Mouse (Mus musculus): ENCODE results near the gene Neu2. TPM values are rescaled to one million over a fixed set of nuclear protein-coding genes. Genes with fewer than 3 reads are reported as not detected.

Gene Neu2
- polyA plus RNA-seq, 1 experiment from 2014 or later: 0.51 TPM

- no peaks in the 10 kb centered on the region for H3K36me3 ChIP-seq
- H3K4me1 ChIP-seq: no peaks in the 10 kb centered on the region
- H3K4me3 ChIP-seq (replicated peaks): no peak overlapping the region
- no peaks in the 10 kb centered on the region for H3K27me3 ChIP-seq
- H3K9me3 ChIP-seq (replicated peaks): no peaks in the 10 kb centered on the region
- 9% methylated on average over 3 of the region's 3 CpGs for WGBS
- no peak for ATAC-seq (ENCODE audit: insufficient number of reproducible peaks, low FRiP score, low TSS enrichment, low read depth)
- H3K27ac ChIP-seq (replicated peaks): no peak overlapping the region
- H3K9ac ChIP-seq: no peak overlapping the region
- H3K4me2 ChIP-seq (replicated peaks): no peak overlapping the region
Measured at GRCm38 (mm10) chr1:87580824-87581223, 71.1 kb downstream of the Neu2 start.

DNA sequence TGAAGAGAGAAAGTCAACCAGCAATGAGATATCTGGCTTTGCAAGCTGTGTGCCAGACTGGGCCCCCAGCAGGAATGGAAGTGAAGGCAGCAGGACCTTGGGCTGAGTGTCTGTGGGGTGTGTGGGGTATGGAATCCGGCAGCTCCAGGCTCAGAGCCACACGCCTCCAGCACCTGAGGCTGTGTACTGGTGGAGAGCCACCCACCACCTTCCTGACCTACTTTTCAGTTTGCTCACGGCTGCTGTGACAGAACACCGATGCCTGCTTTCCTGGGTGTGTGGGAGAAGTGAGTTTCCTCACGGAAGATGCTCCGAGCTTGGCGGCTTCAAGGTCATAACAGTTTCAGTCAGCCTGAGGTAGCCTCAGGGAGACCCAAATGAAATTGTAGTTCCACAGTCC lies 79.5 kb downstream of the Neu2 start:
- no peaks in the 10 kb centered on the region for H3K4me1 ChIP-seq
- H3K4me3 ChIP-seq (replicated peaks): no peak overlapping the region
- H3K9me3 ChIP-seq (replicated peaks): no peaks in the 10 kb centered on the region
- no peak overlapping the region for H3K27ac ChIP-seq (replicated peaks)
- ATAC-seq (ENCODE audit: insufficient number of reproducible peaks, low FRiP score, low TSS enrichment, low read depth): no peak
- no peaks in the 10 kb centered on the region for H3K36me3 ChIP-seq
- no peaks in the 10 kb centered on the region for H3K27me3 ChIP-seq
- 85% methylated on average over 7 of the region's 7 CpGs for WGBS
- H3K4me2 ChIP-seq (replicated peaks): no peak overlapping the region
- no peak overlapping the region for H3K9ac ChIP-seq

- 85% methylated on average over 8 of the region's 8 CpGs for WGBS
- Histone ChIP-seq H3K9me3 (replicated peaks) (no peaks in the 10 kb centered on the region), H3K4me2 (replicated peaks) (no peak overlapping the region)
Measured at GRCm38 (mm10) chr1:87589980-87590379, 80.3 kb downstream of the Neu2 start.

DNA sequence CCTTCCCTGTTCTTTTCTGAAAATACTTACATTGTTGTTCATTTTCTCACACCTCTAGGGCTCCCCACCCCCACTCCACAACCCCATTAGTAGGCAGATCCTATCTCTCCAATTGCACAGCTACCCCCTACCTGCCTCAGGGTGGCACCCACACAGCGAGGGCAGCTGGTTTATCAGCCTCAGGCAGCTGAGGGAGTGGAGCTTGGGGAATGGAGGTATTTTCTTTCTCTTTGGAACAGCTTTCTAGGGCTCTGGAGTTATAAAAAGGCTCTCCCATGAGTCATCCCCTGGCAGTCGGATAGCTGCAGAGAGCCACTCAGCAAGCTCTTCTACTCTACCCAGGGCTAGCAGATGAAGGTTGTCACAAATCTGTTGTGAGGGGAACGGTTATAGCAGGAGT lies 84.6 kb downstream of the Neu2 start:
- 61% methylated on average over 3 of the region's 3 CpGs for WGBS
- Histone ChIP-seq H3K27me3 (no peaks in the 10 kb centered on the region), H3K9ac (no peak overlapping the region), H3K4me1 (no peaks in the 10 kb centered on the region), H3K4me3 (replicated peaks) (no peak overlapping the region), H3K36me3 (no peaks in the 10 kb centered on the region), H3K9me3 (replicated peaks) (no peaks in the 10 kb centered on the region), H3K4me2 (replicated peaks) (no peak overlapping the region), H3K27ac (replicated peaks) (no peak overlapping the region)
- ATAC-seq (ENCODE audit: insufficient number of reproducible peaks, low FRiP score, low TSS enrichment, low read depth): no peak

More at GRCm38 (mm10) chr1:87589980-87590379, 80.3 kb downstream of the Neu2 start:
- no peak for ATAC-seq (ENCODE audit: insufficient number of reproducible peaks, low FRiP score, low TSS enrichment, low read depth)
- Histone ChIP-seq H3K27ac (replicated peaks) (no peak overlapping the region), H3K4me3 (replicated peaks) (no peak overlapping the region), H3K9ac (no peak overlapping the region), H3K36me3 (no peaks in the 10 kb centered on the region), H3K27me3 (no peaks in the 10 kb centered on the region), H3K4me1 (no peaks in the 10 kb centered on the region)

DNA sequence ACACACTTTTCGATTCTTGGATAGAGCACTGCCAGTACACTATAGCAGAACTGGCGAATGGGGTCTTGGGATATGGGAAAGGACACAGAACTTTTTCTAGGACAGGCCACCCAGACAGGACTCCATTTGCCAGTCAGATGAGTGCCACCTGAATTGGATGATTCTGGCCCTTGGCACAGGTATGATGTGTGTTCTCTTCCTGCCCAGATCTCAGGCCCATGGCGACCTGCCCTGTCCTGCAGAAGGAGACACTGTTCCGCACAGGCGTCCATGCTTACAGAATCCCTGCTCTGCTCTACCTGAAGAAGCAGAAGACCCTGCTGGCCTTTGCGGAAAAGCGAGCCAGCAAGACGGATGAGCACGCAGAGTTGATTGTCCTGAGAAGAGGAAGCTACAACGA lies 85.0 kb downstream of the Neu2 start:
- Histone ChIP-seq H3K9me3 (replicated peaks) (no peaks in the 10 kb centered on the region), H3K36me3 (no peaks in the 10 kb centered on the region), H3K4me2 (replicated peaks) (no peak overlapping the region), H3K4me1 (no peaks in the 10 kb centered on the region), H3K9ac (no peak overlapping the region), H3K4me3 (replicated peaks) (no peak overlapping the region), H3K27ac (replicated peaks) (no peak overlapping the region), H3K27me3 (no peaks in the 10 kb centered on the region)
- 93% methylated on average over 10 of the region's 10 CpGs for WGBS
- ATAC-seq (ENCODE audit: insufficient number of reproducible peaks, low FRiP score, low TSS enrichment, low read depth): no peak

DNA sequence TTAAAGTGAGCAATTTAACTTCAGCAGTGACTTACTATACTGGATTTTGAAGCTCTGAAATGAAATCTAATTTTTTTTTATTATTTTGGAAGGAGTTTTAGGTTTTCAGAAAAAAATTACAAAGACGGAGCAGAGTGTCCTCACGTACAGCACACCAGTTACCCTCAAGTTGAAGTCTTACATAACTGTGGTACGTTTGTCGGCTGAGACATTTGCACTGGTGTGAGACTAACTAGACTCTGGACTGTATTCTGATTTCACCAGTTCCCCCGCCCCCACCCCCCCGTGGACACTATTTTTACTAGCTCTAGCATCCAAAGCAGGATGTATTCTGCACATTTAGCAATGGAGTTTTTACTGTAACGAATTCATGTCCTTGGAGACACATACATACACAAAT lies 90.8 kb downstream of the Neu2 start:
- WGBS: 72% methylated on average over 7 of the region's 7 CpGs
- Histone ChIP-seq H3K27me3 (no peaks in the 10 kb centered on the region), H3K36me3 (no peaks in the 10 kb centered on the region), H3K4me1 (no peaks in the 10 kb centered on the region), H3K9ac (no peak overlapping the region), H3K4me2 (replicated peaks) (no peak overlapping the region), H3K27ac (replicated peaks) (no peak overlapping the region), H3K9me3 (replicated peaks) (no peaks in the 10 kb centered on the region), H3K4me3 (replicated peaks) (no peak overlapping the region)
- no peak for ATAC-seq (ENCODE audit: insufficient number of reproducible peaks, low FRiP score, low TSS enrichment, low read depth)

DNA sequence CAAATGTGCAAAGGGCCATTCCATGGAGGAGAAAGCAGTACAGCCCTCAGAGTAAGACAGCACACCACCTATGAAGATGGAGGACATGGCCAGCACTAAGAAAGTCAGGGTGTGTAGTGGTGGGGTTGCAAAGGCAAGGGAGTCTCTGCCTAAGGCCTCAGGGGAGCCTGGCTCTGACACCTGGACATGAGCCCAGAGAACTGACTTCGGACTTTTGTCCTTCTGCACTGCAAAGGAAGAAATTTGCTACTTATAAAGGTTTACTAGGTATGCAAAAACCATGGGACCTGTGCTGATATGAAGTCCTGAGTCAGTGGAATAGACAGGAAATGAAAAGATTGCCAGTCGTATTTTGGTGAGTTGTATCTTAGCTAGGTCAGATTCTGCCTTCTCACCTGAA lies 92.1 kb downstream of the Neu2 start:
- Histone ChIP-seq H3K4me2 (replicated peaks) (no peak overlapping the region), H3K27ac (replicated peaks) (no peak overlapping the region), H3K36me3 (no peaks in the 10 kb centered on the region), H3K9ac (no peak overlapping the region), H3K4me3 (replicated peaks) (no peak overlapping the region), H3K27me3 (no peaks in the 10 kb centered on the region), H3K9me3 (replicated peaks) (no peaks in the 10 kb centered on the region), H3K4me1 (no peaks in the 10 kb centered on the region)
- no peak for ATAC-seq (ENCODE audit: insufficient number of reproducible peaks, low FRiP score, low TSS enrichment, low read depth)
- 78% methylated on average over 2 of the region's 2 CpGs for WGBS

DNA sequence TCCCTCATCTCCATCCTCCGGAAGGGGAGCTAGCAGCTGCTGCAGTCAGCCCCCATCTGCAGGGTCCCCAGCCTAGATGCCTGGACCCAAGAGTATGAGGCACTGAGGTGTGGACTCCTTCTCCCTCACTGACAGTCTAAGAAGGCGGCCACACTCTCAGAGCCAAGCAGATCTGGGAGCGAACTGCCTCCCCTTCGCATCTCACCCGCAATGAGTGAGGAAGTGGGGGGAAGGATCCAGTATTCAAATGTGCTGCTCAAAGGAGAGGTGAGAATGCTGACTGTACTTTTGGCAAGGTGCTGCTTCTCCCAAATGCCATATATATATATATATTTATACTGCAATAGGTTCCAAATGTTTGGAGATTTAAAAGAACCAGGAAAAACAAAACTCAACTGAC lies 93.7 kb downstream of the Neu2 start:
- Histone ChIP-seq H3K4me1 (no peaks in the 10 kb centered on the region), H3K27ac (replicated peaks) (no peak overlapping the region), H3K36me3 (no peaks in the 10 kb centered on the region), H3K9me3 (replicated peaks) (no peaks in the 10 kb centered on the region), H3K4me3 (replicated peaks) (no peak overlapping the region), H3K9ac (no peak overlapping the region), H3K4me2 (replicated peaks) (no peak overlapping the region), H3K27me3 (no peaks in the 10 kb centered on the region)
- WGBS: 82% methylated on average over 5 of the region's 5 CpGs
- no peak for ATAC-seq (ENCODE audit: insufficient number of reproducible peaks, low FRiP score, low TSS enrichment, low read depth)

- H3K27ac ChIP-seq (replicated peaks): no peak overlapping the region
- H3K36me3 ChIP-seq: no peaks in the 10 kb centered on the region
- no peaks in the 10 kb centered on the region for H3K27me3 ChIP-seq
- 75% methylated on average over 2 of the region's 2 CpGs for WGBS
- H3K9ac ChIP-seq: no peak overlapping the region
- H3K4me2 ChIP-seq (replicated peaks): no peak overlapping the region
- no peak for ATAC-seq (ENCODE audit: insufficient number of reproducible peaks, low FRiP score, low TSS enrichment, low read depth)
- H3K4me3 ChIP-seq (replicated peaks): no peak overlapping the region
- no peaks in the 10 kb centered on the region for H3K4me1 ChIP-seq
- no peaks in the 10 kb centered on the region for H3K9me3 ChIP-seq (replicated peaks)
Measured at GRCm38 (mm10) chr1:87605296-87605695, 95.6 kb downstream of the Neu2 start.

DNA sequence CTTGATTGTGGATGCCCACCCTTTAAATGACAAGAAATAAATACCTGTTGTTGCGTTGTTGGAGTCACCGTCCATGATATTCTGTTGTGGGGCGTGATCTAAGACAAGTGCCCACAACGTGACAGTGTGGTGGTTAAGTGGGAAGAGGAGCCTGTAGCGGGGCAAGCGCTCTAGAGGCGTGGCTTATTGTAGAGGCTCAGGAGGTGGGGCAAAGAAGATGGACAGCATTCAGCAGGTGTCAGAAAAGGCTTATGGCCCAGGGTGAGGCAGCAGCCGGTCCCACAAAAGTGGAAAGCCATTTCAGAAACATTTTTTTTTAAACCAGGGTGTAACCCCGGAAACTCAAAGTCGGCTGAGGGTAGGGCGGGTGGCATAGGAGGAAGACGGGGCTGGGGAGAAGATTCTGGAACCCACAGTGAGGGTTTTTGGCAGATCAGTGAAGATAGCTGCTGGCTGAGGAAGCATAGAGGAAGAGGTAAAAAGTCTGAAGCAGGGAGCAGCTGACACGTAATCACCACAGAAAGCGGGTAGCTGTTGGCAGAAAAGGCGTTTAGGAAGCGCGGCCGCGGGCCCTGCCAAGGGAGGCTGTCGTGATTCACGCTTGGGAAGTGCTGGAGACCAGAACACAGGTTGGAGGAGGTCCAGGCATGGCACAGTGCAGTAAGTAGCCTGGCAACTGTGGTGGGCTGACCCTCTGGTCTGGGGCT lies 97.8 kb downstream of the Neu2 start:
- H3K4me2 ChIP-seq (replicated peaks): no peak overlapping the region
- H3K27ac ChIP-seq (replicated peaks): no peak overlapping the region
- no peak overlapping the region for H3K4me3 ChIP-seq (replicated peaks)
- H3K36me3 ChIP-seq: no peaks in the 10 kb centered on the region
- H3K27me3 ChIP-seq: no peaks in the 10 kb centered on the region
- no peaks in the 10 kb centered on the region for H3K4me1 ChIP-seq
- ATAC-seq (ENCODE audit: insufficient number of reproducible peaks, low FRiP score, low TSS enrichment, low read depth): no peak
- WGBS: 79% methylated on average over 21 of the region's 21 CpGs
- no peak overlapping the region for H3K9ac ChIP-seq
- H3K9me3 ChIP-seq (replicated peaks): no peaks in the 10 kb centered on the region

- no peak overlapping the region for H3K4me2 ChIP-seq (replicated peaks)
- no peak for ATAC-seq (ENCODE audit: insufficient number of reproducible peaks, low FRiP score, low TSS enrichment, low read depth)
- 32% methylated on average over 7 of the region's 7 CpGs for WGBS
- no peaks in the 10 kb centered on the region for H3K27me3 ChIP-seq
- H3K27ac ChIP-seq (replicated peaks): no peak overlapping the region
- no peaks in the 10 kb centered on the region for H3K4me1 ChIP-seq
- H3K9ac ChIP-seq: no peak overlapping the region
- H3K9me3 ChIP-seq (replicated peaks): no peaks in the 10 kb centered on the region
- H3K4me3 ChIP-seq (replicated peaks): no peak overlapping the region
- no peaks in the 10 kb centered on the region for H3K36me3 ChIP-seq
Measured at GRCm38 (mm10) chr1:87608416-87609046, 98.8 kb downstream of the Neu2 start.

Measured in embryonic facial prominence, embryonic 15.5 days (tissue).